Mouse (Mus musculus) CH12.LX (cell line): ENCODE measurements around the gene Mgat5. TPM values are rescaled to one million over a fixed set of nuclear protein-coding genes. Genes with fewer than 3 reads are reported as not detected.

ENCODE experiments used
- DNase-seq: peaks from one replicate; pipeline ENCODE4 v3.0.0-alpha.2; 2013; ENCODE audit errors: extremely low read depth
- H3K27ac ChIP-seq: 2 replicates; pipeline ENCODE4 v1.5.1; 2012; ENCODE audit warnings: low read depth, mild to moderate bottlenecking, control low read depth, moderate library complexity; ENCODE audit not compliant: insufficient read depth
- H3K27me3 ChIP-seq: replicated peaks from 2 replicates; pipeline ENCODE3; 2012; ENCODE audit warnings: inconsistent platforms
- H3K36me3 ChIP-seq, 2 experiments: replicated peaks in 1 of 2; 2 replicates each; pipeline versions ENCODE3 to v1.6.1; 2012; ENCODE audit warnings: inconsistent platforms in 1 of 2, low read length in 1 of 2, mild to moderate bottlenecking in 1 of 2, mixed read lengths in 1 of 2, moderate library complexity in 1 of 2; ENCODE audit not compliant: control insufficient read depth in 1 of 2, insufficient read depth in 1 of 2
- H3K4me1 ChIP-seq, 2 experiments: 2 replicates each; pipeline ENCODE4 v1.6.1; 2012; ENCODE audit warnings: inconsistent platforms in 1 of 2, moderate library complexity in 1 of 2; ENCODE audit not compliant: insufficient read depth in 2 of 2, control insufficient read depth in 1 of 2
- H3K4me2 ChIP-seq: 2 replicates; pipeline ENCODE4 v1.6.1; 2012; ENCODE audit warnings: low read depth, mild to moderate bottlenecking, control low read depth; ENCODE audit not compliant: poor library complexity, insufficient read depth, severe bottlenecking
- H3K4me3 ChIP-seq, 3 experiments: fragments of 150-350 bp in 1 of 3; sonication (generic) in 1 of 3; replicated peaks in 1 of 3; 2 replicates each; pipeline versions ENCODE3 to v1.5.1; 2011 to 2012; ENCODE audit warnings: low read depth in 2 of 3, low read length in 2 of 3, mild to moderate bottlenecking in 2 of 3, moderate library complexity in 2 of 3, control low read depth in 1 of 3, improper control_type of control experiment in 1 of 3, inconsistent platforms in 1 of 3, mixed read lengths in 1 of 3; ENCODE audit not compliant: poor library complexity in 1 of 3
- H3K79me2 ChIP-seq: replicated peaks from 2 replicates; pipeline ENCODE4 v1.6.1; 2012; ENCODE audit warnings: mild to moderate bottlenecking, moderate library complexity; ENCODE audit not compliant: control insufficient read depth, poor library complexity, insufficient read depth, severe bottlenecking; ENCODE audit errors: extremely low read depth
- H3K9ac ChIP-seq: 2 replicates; pipeline ENCODE4 v1.6.1; 2012; ENCODE audit warnings: low read depth, mild to moderate bottlenecking, control low read depth, moderate library complexity; ENCODE audit not compliant: insufficient read depth
- H3K9me3 ChIP-seq: replicated peaks from 2 replicates; pipeline ENCODE3; 2012; ENCODE audit warnings: low read length, inconsistent platforms, mixed read lengths
- BHLHE40 ChIP-seq: IDR thresholded peaks from 2 replicates; pipeline ENCODE4 v1.6.1; 2011; ENCODE audit warnings: mild to moderate bottlenecking, low read depth, low read length, improper control_type of control experiment
- CHD1 ChIP-seq: IDR thresholded peaks from 2 replicates; pipeline ENCODE4 v1.6.1; 2012; ENCODE audit warnings: low read depth, low read length, improper control_type of control experiment, inconsistent platforms
- CTCF ChIP-seq, 2 experiments: IDR thresholded peaks in 1 of 2; conservative IDR thresholded peaks in 1 of 2; 2 replicates each; pipeline ENCODE4 v1.5.1; 2011 to 2012; ENCODE audit warnings: low read depth in 2 of 2, low read length in 2 of 2, improper control_type of control experiment in 1 of 2, inconsistent platforms in 1 of 2, mild to moderate bottlenecking in 1 of 2, moderate library complexity in 1 of 2
- ELF1 ChIP-seq: IDR thresholded peaks from 2 replicates; pipeline ENCODE4 v1.6.1; 2014; ENCODE audit warnings: low read depth, mild to moderate bottlenecking, inconsistent platforms, low read length, improper control_type of control experiment
- GABPA ChIP-seq: IDR thresholded peaks from 2 replicates; pipeline ENCODE4 v1.6.1; 2012; ENCODE audit warnings: low read depth, low read length, improper control_type of control experiment, inconsistent platforms; ENCODE audit not compliant: insufficient replicate concordance
- HCFC1 ChIP-seq: IDR thresholded peaks from 2 replicates; pipeline ENCODE4 v1.6.1; 2012; ENCODE audit warnings: low read depth, mild to moderate bottlenecking, inconsistent platforms, low read length, improper control_type of control experiment
- IRF4 ChIP-seq: IDR thresholded peaks from 2 replicates; pipeline ENCODE4 v1.6.1; 2014; ENCODE audit warnings: low read depth, mild to moderate bottlenecking, inconsistent platforms, low read length, improper control_type of control experiment
- JUN ChIP-seq: IDR thresholded peaks from 2 replicates; pipeline ENCODE4 v1.6.1; 2011; ENCODE audit warnings: low read depth, mild to moderate bottlenecking, low read length, improper control_type of control experiment, moderate library complexity; ENCODE audit not compliant: insufficient read depth
- JUND ChIP-seq: conservative IDR thresholded peaks from 2 replicates; pipeline ENCODE4 v1.6.1; 2011; ENCODE audit warnings: low read depth, low read length, improper control_type of control experiment
- MAFK ChIP-seq: IDR thresholded peaks from 2 replicates; pipeline ENCODE4 v1.6.1; 2011; ENCODE audit warnings: low read length, improper control_type of control experiment; ENCODE audit not compliant: insufficient replicate concordance
- MAZ ChIP-seq: IDR thresholded peaks from 2 replicates; pipeline ENCODE4 v1.6.1; 2012; ENCODE audit warnings: low read depth, mild to moderate bottlenecking, inconsistent platforms, low read length, improper control_type of control experiment, moderate library complexity
- MEF2A ChIP-seq: IDR thresholded peaks from 2 replicates; pipeline ENCODE4 v1.6.1; 2014; ENCODE audit warnings: low read depth, mild to moderate bottlenecking, inconsistent platforms, low read length, improper control_type of control experiment, borderline replicate concordance
- MXI1 ChIP-seq: IDR thresholded peaks from 2 replicates; pipeline ENCODE4 v1.6.1; 2011; ENCODE audit warnings: mild to moderate bottlenecking, low read depth, low read length, improper control_type of control experiment
- NELFE ChIP-seq: IDR thresholded peaks from 2 replicates; pipeline ENCODE4 v1.6.1; 2011; ENCODE audit warnings: low read depth, low read length, improper control_type of control experiment
- NRF1 ChIP-seq: IDR thresholded peaks from 2 replicates; pipeline ENCODE4 v1.6.1; 2014; ENCODE audit warnings: low read depth, mild to moderate bottlenecking, inconsistent platforms, low read length, improper control_type of control experiment, moderate library complexity
- POLR2A ChIP-seq: IDR thresholded peaks from 2 replicates; pipeline ENCODE4 v1.6.1; 2011; ENCODE audit warnings: low read depth, mild to moderate bottlenecking, improper control_type of control experiment, low read length
- POLR2AphosphoS2 ChIP-seq: IDR thresholded peaks from 2 replicates; pipeline ENCODE4 v1.6.1; 2011; ENCODE audit warnings: low read depth, low read length, improper control_type of control experiment
- SIN3A ChIP-seq: IDR thresholded peaks from 2 replicates; pipeline ENCODE4 v1.6.1; 2012; ENCODE audit warnings: low read length, improper control_type of control experiment, inconsistent platforms
- SMC3 ChIP-seq: IDR thresholded peaks from 2 replicates; pipeline ENCODE4 v1.6.1; 2011; ENCODE audit warnings: low read depth, low read length, improper control_type of control experiment
- TBP ChIP-seq: conservative IDR thresholded peaks from 2 replicates; pipeline ENCODE4 v1.6.1; 2011; ENCODE audit warnings: low read depth, low read length, improper control_type of control experiment
- UBTF ChIP-seq: IDR thresholded peaks from 2 replicates; pipeline ENCODE4 v1.6.1; 2012; ENCODE audit warnings: low read depth, mild to moderate bottlenecking, inconsistent platforms, low read length, improper control_type of control experiment, moderate library complexity
- USF1 ChIP-seq: IDR thresholded peaks from 2 replicates; pipeline ENCODE4 v1.6.1; 2014; ENCODE audit warnings: low read depth, mild to moderate bottlenecking, inconsistent platforms, low read length, improper control_type of control experiment
- USF2 ChIP-seq: conservative IDR thresholded peaks from 2 replicates; pipeline ENCODE4 v1.6.1; 2011; ENCODE audit warnings: low read depth, low read length, improper control_type of control experiment
- ZKSCAN1 ChIP-seq: IDR thresholded peaks from 2 replicates; pipeline ENCODE4 v1.6.1; 2012; ENCODE audit warnings: low read depth, inconsistent platforms, low read length, improper control_type of control experiment, borderline replicate concordance
- ZNF384 ChIP-seq: IDR thresholded peaks from 2 replicates; pipeline ENCODE4 v1.6.1; 2012; ENCODE audit warnings: low read depth, low read length, improper control_type of control experiment, inconsistent platforms
- dilution Hi-C: fragments of 300-500 bp; cut with MboI; formaldehyde crosslinking; loops from 2 replicates; pipeline ENCODE4 v1.14.3; 2020; ENCODE audit warnings: low sequenced_read_pairs; ENCODE audit not compliant: extremely low pct_unique_long_range_greater_than_20kb, extremely low pct_ligation_motif_present
- in situ Hi-C: fragments of 300-500 bp; cut with MboI; formaldehyde crosslinking; loops from 3 replicates; pipeline ENCODE4 v1.14.3; 2019; ENCODE audit warnings: low sequenced_read_pairs, low pct_ligation_motif_present, low pct_unique_long_range_greater_than_20kb, mixed read lengths
- polyA plus RNA-seq: library from polyadenylated mRNA; unstranded; fragments of >175 nt; gene quantifications from 2 replicates; pipeline ENCODE4 v1.2.1, GENCODE M21; 2012; ENCODE audit warnings: low read depth; ENCODE audit not compliant: insufficient read length
- total RNA-seq, 2 experiments: library from RNA; depleted of rRNA; stranded (reverse); fragments of 300-350 nt in 1 of 2; fragments of >200 nt in 1 of 2; gene quantifications; 2 replicates each; pipeline ENCODE4 v1.2.3; 2012 to 2014

Gene Mgat5
- total and polyA plus RNA-seq, 3 experiments: 5.9 to 8.8 (median 6.6) TPM

DNA sequence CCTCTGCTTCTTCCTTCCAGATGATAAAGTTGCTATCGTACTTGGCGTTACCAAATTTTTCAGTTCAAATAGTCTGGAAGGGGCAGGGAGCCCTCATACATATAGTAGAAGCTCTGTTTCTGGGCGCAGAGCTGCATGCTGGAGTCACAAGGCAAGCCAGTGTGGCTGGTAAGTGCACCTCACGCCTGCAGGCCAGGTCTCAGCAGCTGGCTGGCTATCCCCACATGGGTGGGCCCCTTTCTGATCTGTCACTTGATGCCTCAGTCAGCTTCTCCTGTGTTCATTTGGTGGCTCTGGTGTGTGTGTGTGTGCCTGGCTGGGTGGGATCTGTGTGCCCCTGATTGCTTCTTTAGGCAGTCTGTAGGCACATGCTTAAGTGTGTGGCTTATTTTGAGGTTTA, 12.8 kb downstream of the Mgat5 start:
- peaks cover 16 to 77% of the 10 kb centered on the region in 2 experiments for H3K4me1 ChIP-seq
- no peak overlapping the region for H3K9ac ChIP-seq
- no peak for DNase-seq
- in situ Hi-C loops: loop anchor here (25.0 kb wide), 1 partner anchor 470 kb away; the partner anchor contains the start of gene Tmem163
- H3K4me3 ChIP-seq: no peak overlapping the region
- peaks cover 3% of the 10 kb centered on the region for H3K9me3 ChIP-seq
- H3K36me3 ChIP-seq: peaks cover 0 to 9% of the 10 kb centered on the region in 2 experiments
- H3K27ac ChIP-seq: no peak overlapping the region
- no peaks in the 10 kb centered on the region for H3K27me3 ChIP-seq
- H3K79me2 ChIP-seq: 0 out of 2 replicates have a peak, but pooled peaks cover 2% of the 10 kb centered on the region
- dilution Hi-C loops: no loop called here
- TF ChIP-seq GABPA: no peak
- no peak for TF ChIP-seq JUN
- TF ChIP-seq ZKSCAN1: no peak
- no peak for TF ChIP-seq SMC3
- no peak for TF ChIP-seq SIN3A
- no peak for TF ChIP-seq MEF2A
- TF ChIP-seq POLR2A: no peak
- no peak for TF ChIP-seq ZNF384
- TF ChIP-seq UBTF: no peak
- TF ChIP-seq TBP: no peak
- TF ChIP-seq IRF4: no peak
- TF ChIP-seq NRF1: no peak
- TF ChIP-seq MAZ: no peak
- TF ChIP-seq JUND: no peak
- TF ChIP-seq BHLHE40: no peak
- TF ChIP-seq HCFC1: no peak
- no peak for TF ChIP-seq CTCF (conservative IDR thresholded peaks at IDR 0.05 in 1 of 2, IDR thresholded peaks at IDR 0.05 in 1 of 2; ENCODE audit: low read depth in 2 of 2, low read length in 2 of 2)
- no peak for TF ChIP-seq USF2
- TF ChIP-seq CHD1: no peak
- no peak overlapping the region for H3K4me2 ChIP-seq

DNA sequence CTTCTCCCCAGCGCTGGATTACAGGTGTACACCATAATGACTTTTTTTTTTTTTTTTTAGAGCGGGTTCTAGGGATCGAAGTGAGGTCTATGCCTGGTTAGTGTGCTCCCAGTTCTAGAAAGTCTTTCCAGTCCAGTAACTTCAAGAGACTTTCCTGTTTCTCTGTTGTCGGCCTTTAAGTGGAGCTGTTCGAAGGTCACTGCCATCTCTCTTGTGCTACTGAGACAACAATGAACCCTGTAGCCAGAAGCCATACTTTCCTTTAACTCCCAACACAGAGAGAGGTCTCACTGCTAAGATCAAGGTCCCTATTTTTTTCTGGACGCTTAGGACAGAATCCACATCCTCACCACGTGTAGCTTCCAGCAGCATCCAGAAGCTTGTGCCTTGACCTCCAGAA, 13.4 kb downstream of the Mgat5 start:
- TF ChIP-seq ZNF384: no peak
- TF ChIP-seq NELFE: no peak
- no peak for TF ChIP-seq JUND
- TF ChIP-seq USF1: no peak
- no peak for TF ChIP-seq POLR2AphosphoS2
- TF ChIP-seq GABPA: no peak
- no peak for TF ChIP-seq ELF1
- no peak for TF ChIP-seq UBTF
- TF ChIP-seq POLR2A: no peak
- TF ChIP-seq MXI1: no peak
- no peak for TF ChIP-seq SMC3
- TF ChIP-seq MAFK: no peak

More for the DNA sequence above, 13.4 kb downstream of the Mgat5 start:
- Histone ChIP-seq H3K4me1 (peaks cover 16 to 72% of the 10 kb centered on the region in 2 experiments), H3K27me3 (no peaks in the 10 kb centered on the region), H3K36me3 (peaks cover 0 to 12% of the 10 kb centered on the region in 2 experiments), H3K27ac (no peak overlapping the region), H3K9ac (no peak overlapping the region), H3K4me3 (no peak overlapping the region), H3K4me2 (no peak overlapping the region), H3K9me3 (peaks cover 3% of the 10 kb centered on the region), H3K79me2 (0 out of 2 replicates have a peak, but pooled peaks cover 2% of the 10 kb centered on the region)
- DNase-seq: no peak
- in situ Hi-C loops: loop anchor here (25.0 kb wide), 1 partner anchor 469 kb away; the partner anchor contains the start of gene Tmem163
- dilution Hi-C loops: no loop called here
